Mouse (Mus musculus) heart, adult 9 months (tissue): ENCODE data around the gene Wdr73.
"Not testable (repeated sequence)": the region's sequence is repeated elsewhere in the genome, so short reads cannot be mapped to it uniquely, and the experiment has no call there.

Experiments used
- DNase-seq, 2 experiments: peaks; one replicate each; pipeline ENCODE4 v3.0.0; 2022; ENCODE audit warnings: low spot score in 2 of 2

Wdr73 gene

DNA sequence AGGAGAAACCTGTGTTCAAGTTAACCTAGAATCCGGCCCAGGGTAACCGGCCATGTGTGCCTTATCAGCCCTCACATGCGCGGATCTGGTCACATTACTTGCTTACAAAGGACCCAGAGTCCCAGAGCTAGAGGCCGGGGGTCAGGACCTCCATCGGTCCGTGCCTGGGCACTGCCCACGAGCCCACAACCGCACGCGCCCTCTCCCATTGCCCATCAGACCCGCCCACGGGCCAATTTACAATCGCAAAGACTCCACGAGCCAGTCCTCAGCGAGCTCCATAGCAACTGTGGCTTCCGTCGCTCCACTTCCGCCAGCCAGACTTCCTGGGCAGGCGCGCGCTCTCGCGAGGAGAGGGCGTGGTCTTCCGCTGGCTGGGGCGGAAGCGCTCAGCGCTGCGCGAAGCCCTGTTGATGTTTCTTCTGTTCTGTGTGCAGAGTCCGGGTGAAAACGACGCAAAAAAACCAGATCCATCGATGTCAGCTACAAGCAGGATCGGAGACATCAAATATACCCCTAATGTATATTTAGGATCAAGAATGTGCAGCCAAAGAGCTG, at the start of gene Wdr73:
Wdr73 (minus strand) TSS at position 326 of the 558 bp plus-strand sequence.
- peak; percentile 88 to 90 for DNase-seq

- DNase-seq: peak; percentile 94 to 95
These were observed 46.6 kb upstream of the Wdr73 start, which contains the start of gene Sec11a for GRCm38 (mm10) chr7:80947445-80948350. Sec11a (minus strand) TSS chr7:80947780.

DNA sequence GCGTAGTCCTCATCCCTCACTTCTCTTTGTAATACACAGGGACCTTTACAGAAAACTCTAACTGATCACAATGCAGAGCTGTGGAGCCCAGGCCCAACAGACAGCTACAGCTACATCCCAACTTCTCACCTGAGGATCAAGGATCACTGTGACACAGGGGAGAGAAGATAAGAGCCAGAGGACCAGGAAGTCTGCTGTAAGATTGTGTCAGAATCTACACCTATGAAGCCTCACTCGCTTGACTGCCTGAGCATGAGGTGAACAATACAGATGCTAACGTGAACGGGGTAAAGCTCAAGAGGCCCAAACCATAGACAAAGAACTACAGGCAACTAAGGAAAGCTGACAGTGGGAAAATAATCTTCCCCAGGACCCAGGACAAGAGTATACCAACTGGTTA, 38.7 kb upstream of the Wdr73 start:
- no peak for DNase-seq

DNA sequence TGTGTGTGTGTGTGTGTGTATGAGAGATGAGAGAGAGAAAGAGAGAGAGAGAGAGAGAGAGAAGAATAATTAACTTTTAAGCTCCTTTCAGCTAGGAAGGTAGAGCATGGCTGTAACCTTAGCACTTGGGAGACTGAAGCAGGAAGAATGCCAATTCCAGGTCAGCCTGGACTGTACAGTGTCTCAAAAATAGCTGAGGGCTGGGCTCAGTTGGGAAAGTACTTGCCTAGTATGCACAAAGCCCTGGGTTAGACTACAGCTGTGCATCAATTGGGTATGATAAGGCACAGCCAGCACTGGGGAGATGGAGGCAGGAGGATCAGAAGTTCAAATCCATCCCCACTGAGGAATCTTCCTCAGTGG, 36.2 kb upstream of the Wdr73 start:
- not testable (repeated sequence) for DNase-seq

DNA sequence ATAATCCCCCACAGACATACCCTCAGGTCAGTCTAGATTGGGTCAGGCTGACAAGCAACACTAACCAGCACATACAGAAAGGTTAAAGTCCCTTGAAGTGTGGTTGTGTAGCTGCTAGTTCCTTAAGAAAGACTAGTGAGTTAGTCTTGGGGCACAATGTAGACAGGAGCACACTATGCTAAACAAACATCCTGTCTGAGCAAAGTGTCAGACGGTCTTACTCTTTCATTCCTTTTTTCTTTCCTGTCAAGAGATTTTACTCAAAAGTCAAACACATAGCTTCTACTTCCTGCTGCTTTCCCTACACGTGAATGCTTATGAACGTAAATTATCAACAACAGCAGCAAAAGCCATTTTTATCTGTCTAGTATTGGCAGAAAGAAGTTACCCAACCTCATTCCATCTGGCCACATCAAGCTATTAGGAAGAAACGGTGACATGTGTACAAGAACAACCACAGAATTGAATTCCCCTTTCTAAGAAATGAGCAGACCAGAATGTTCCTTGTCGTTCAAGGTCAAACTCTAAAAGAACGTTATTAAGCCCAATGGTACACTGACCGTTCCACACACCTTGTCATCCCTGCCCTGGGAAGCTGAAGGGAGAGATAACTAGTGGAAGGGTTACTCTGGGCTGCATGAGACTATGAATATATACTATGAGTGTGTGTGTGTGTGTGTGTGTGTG, 35.7 kb upstream of the Wdr73 start:
- DNase-seq: not testable (repeated sequence)

DNA sequence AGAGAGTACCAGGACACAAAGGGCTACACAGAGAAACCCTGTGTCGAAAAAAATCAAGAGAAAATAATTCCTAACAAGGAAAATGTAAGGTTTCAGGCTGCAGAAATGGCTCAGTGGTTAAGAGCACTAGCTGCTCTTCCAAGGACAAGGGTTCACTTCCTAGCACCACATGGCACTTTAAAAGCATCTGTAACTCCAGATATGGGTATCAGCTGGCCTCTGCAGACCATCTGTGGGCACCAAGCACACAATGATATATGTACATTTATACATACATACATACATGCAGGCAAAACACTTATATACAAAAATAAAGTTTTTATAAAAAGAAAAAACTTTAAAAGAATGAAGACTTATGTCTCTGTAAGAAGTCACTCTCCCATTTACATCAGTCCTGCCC, 34.8 kb upstream of the Wdr73 start:
- no peak for DNase-seq

- DNase-seq: no peak
These were observed 31.7 kb upstream of the Wdr73 start for GRCm38 (mm10) chr7:80932777-80933176.

DNA sequence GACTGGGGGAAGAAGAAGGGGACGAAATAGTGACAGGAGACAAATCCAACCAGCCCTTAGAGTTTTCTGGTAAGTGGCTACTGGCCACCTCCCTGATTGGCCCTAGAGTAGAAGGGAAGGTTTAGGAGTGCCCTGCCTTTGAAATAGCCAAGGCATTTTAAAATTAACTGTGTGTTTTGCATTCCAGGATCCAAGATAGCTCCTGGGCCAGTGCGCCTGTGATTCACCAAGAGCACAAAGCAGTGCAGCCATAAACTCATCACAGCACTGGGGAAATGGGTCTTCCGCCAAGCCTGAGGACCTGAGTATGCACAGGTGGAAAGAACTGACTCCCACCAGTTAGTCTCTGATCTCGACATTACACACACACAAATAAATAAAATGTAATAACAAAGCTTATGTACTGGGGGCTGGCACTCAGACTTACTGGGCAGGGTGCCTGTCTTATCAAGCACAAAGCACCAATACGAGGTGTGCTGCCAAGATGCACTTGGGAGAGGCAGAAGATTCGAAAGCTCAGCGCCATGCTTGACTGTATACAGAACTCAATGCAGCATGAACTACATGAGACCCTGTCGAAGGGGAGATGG, 30.6 kb upstream of the Wdr73 start:
- peak; percentile 44 to 63 for DNase-seq

- no peak for DNase-seq
These were observed 22.1 kb upstream of the Wdr73 start for GRCm38 (mm10) chr7:80923165-80923564.

DNA sequence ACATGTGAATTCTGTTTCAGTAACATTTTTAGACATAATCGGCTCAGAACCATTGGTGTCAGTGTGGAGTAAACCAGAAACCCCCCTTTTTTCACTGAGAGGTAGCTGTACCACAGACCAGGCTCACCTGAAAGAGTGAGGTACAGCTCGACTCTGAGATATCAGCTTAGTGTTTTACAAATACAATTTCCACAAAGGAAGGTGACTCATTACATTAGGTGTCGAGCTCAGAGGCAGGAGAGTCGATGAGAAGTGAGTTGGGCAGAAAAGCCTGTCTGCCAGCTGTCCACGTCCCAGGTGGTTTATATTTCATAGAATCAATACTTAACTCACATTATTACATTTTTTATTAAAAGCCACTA, 18.6 kb upstream of the Wdr73 start:
- DNase-seq: no peak

DNA sequence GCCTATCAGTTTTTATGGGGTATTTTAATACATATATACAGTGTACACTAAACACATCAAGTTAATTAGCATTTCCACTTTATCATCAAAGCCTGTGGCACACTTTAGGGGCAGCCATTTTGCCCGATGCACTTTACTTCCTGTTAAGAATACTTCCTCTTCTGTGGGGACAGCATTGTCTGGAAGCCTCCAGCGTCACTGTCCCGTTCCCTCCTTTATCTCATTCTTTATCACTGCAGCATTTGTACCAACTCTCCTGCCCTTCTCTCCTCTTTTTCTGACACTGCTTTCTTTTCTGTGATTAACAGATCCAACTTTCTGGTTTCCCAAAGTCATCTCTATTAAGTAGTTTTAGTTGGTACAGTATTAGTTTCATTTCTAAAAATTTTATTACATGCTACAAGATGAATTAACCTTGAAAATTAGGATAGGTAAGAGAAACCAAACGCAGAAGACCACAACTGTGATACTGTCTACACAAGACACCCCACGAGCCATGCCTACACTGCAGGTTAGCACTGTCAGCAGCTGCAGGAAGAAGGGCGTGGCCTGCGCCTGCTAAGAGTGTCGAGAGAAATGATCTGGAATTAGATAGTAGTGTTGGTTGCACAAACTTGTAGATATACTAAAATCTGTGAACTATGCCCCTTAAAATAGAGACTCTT, 18.0 kb upstream of the Wdr73 start:
- no peak for DNase-seq

- no peak for DNase-seq
These were observed 16.9 kb upstream of the Wdr73 start for GRCm38 (mm10) chr7:80917916-80918465.

GRCm38 (mm10) chr7:80912496-80912895, 11.4 kb upstream of the Wdr73 start:
- no peak for DNase-seq

DNA sequence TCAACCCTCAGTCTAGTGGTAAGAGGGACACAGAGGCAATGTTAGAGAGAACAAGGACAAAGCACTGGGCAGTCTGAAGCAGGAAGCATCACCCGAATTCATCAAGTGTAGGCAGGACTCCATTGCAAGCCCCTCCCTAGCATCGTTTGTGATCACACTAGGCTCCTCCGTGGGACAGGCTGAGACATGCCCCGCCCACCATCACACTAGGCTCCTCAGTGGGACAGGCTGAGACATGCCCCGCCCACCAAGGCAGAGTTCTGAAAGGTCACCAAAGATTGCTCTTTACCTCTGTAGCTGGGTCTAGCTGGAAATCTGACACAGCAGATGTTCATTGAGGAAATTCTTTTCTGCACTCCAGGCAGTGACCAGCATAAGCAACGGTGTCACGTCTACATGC, 10.0 kb upstream of the Wdr73 start:
- no peak for DNase-seq

GRCm38 (mm10) chr7:80904921-80905515, 3.9 kb upstream of the Wdr73 start, which contains the start of gene Nmb:
Nmb (minus strand) TSS chr7:80905076.
- DNase-seq: peak; percentile 72 to 75

DNA sequence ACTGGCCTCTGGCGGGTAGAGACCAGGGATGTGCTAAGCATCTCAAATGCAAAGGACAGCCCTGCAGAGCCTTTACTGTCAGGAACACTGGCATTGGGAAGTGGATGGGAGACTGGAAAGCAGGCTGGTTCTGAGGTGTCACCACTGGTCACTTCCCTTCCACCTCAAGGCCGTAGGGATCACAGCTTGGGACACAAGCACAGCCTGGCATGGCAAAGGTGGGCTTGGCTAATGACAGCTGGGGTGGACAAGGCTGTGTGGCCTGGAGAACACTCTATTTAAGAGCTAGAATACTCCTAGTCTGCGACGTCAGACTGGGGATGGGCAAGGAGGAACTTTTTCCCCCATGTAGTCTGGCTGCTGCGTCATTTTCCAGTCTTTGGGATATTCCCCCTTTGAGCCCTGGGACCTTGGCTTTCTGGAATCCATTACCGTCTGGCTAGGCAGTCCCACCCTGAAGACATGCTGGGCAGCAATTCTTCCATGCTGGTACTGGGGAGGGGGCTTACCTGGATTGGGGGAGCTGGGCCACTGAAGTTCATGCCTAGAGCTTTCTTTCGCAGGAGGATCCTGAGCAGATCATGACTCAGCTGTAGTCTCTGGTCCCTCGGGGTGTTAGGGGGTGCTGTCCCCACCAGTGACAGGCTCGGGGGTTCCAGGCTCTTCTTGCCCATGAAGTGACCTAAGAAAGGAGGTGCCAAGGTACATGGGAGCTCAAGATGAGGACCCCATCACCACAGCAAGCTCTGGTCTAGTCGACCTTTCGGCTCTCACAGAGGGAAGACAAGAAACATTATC, 2.8 kb upstream of the Wdr73 start:
- DNase-seq: no peak

GRCm38 (mm10) chr7:80901541-80902274, 639 bp upstream of the Wdr73 start:
- DNase-seq: no peak

DNA sequence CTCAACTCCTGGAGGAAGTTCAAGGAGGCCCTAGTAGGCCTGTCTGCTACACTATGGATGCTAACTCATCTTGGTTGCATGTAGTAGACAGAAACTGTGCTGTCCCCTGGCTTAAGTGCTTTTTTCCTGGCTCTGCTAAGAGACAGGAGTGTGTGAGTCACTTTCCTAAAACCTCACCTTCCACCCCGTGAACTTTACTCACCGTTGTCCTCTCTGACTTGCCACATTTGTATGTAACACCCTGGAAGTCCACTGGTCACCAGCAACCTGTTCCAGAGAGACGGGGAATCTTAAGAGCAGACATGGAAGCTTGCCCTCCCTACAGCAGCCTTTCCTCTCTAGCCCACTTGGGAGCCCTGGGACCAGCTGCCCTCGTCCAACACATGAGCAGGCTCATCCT, 3.3 kb downstream of the Wdr73 start:
- no peak for DNase-seq

DNA sequence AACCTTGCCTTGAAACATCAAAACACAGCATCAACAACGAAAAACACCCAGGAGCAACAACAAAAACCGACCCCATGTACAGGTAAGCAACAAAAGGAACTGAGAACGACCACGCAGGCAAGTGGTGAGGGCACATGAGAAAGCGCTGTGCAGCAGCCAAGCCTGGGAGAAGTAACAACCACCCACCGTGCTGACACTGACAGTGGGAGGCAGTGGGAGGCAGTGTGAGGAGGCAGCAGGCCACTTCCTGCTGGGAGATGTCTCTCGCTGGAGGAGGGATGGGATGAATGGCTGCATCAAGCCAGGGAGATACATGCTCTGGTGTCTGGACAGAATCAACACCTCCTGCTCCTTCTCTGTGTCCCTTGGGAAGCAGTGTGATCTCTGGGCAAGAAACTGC, 3.9 kb downstream of the Wdr73 start:
- no peak for DNase-seq
